Mouse (Mus musculus) lung, embryonic 15.5 days (tissue): ENCODE measurements around the gene Cdc37. TPM values are rescaled to one million over a fixed set of nuclear protein-coding genes. Genes with fewer than 3 reads are reported as not detected.

Experiments used
- polyA plus RNA-seq: library from polyadenylated mRNA; unstranded; fragments of >200 nt; fragmentation: Nextera tagmentation; extraction: Ambion mirVana; gene quantifications from 2 replicates; pipeline ENCODE4 v1.2.1, GENCODE M21; 2015

The Cdc37 gene
- polyA plus RNA-seq, 1 experiment from 2014 or later: 319 TPM

Other genes with a start within 250 kb of the Cdc37 start
- gene Dnmt1, start 190.1 kb downstream of the Cdc37 start, polyA plus RNA-seq: 101 and 104 TPM in 2 replicates
- gene S1pr2, start 173.2 kb downstream of the Cdc37 start, polyA plus RNA-seq: 63.4 and 65.2 TPM in 2 replicates
- 157 and 160 TPM in 2 replicates for gene Mrpl4, start 147.2 kb downstream of the Cdc37 start, polyA plus RNA-seq
- gene Icam1, start 134.0 kb downstream of the Cdc37 start, polyA plus RNA-seq: 55.1 and 57.5 TPM in 2 replicates
- 2.4 and 2.9 TPM in 2 replicates for gene Icam4, start 120.6 kb downstream of the Cdc37 start, polyA plus RNA-seq
- gene Icam5, start 117.9 kb downstream of the Cdc37 start, polyA plus RNA-seq: 0.17 and 0.23 TPM in 2 replicates
- gene Zglp1, start 82.9 kb downstream of the Cdc37 start, polyA plus RNA-seq: 0.76 and 2.1 TPM in 2 replicates
- gene Gm49373, start 76.9 kb downstream of the Cdc37 start, polyA plus RNA-seq: 0.29 and 0.47 TPM in 2 replicates
- 55.3 and 56.9 TPM in 2 replicates for gene Fdx1l, start 76.4 kb downstream of the Cdc37 start, polyA plus RNA-seq
- 2.4 and 2.5 TPM in 2 replicates for gene Gm38431, start 58.0 kb downstream of the Cdc37 start, polyA plus RNA-seq
- gene Raver1, start 58.0 kb downstream of the Cdc37 start, polyA plus RNA-seq: 62.0 and 65.4 TPM in 2 replicates
- gene Tyk2, start 18.7 kb downstream of the Cdc37 start, polyA plus RNA-seq: 12.7 and 15.6 TPM in 2 replicates
- gene Pde4a, start 15.7 kb upstream of the Cdc37 start, polyA plus RNA-seq: 8.6 and 9.3 TPM in 2 replicates
- gene Keap1, start 89.4 kb upstream of the Cdc37 start, polyA plus RNA-seq: 65.5 and 68.3 TPM in 2 replicates
- gene S1pr5, start 98.5 kb upstream of the Cdc37 start, polyA plus RNA-seq: 0.10 and 0.15 TPM in 2 replicates
- gene Atg4d, start 115.3 kb upstream of the Cdc37 start, polyA plus RNA-seq: 38.4 and 42.8 TPM in 2 replicates
- 12.1 and 14.0 TPM in 2 replicates for gene Kri1, start 138.0 kb upstream of the Cdc37 start, polyA plus RNA-seq
- 50.9 and 52.3 TPM in 2 replicates for gene Cdkn2d, start 141.4 kb upstream of the Cdc37 start, polyA plus RNA-seq
- 52.2 and 53.3 TPM in 2 replicates for gene Ap1m2, start 162.4 kb upstream of the Cdc37 start, polyA plus RNA-seq
- gene Slc44a2, start 170.7 kb upstream of the Cdc37 start, polyA plus RNA-seq: 129 and 146 TPM in 2 replicates
- 195 and 198 TPM in 2 replicates for gene Ilf3, start 217.9 kb upstream of the Cdc37 start, polyA plus RNA-seq